Mouse (Mus musculus): ENCODE results near the gene Tep1. TPM values are rescaled to one million over a fixed set of nuclear protein-coding genes. Genes with fewer than 3 reads are reported as not detected.
A peak's percentile ranks its signal among the peaks of the same experiment; 100 is the strongest.

Gene Tep1
- polyA plus RNA-seq, 1 experiment from 2014 or later, result 5.6 TPM

DNA sequence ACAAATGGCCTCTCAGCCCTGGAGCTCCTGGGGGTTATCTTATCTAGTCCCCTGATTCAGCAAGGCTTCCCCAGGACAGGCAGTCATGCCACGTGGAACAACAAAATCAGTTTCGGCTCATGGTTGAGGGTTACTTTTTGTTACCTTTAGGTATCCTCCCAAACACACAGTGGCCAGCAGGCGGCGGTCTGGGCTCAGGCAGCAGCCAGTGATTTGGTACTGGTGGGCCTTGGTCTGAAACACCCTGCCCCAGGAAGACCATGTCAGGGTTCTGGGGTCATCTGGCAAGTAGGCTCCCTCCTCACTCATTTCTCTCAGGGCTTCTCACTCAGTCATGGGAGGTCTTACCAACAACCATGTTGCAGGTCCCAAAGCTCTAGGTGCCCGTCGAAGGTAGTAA lies 33.1 kb downstream of the Tep1 start:
- ATAC-seq (replicated peaks; ENCODE audit: extremely low read depth, insufficient read depth, low FRiP score), result no peak
- no peak overlapping the region for H3K4me3 ChIP-seq (ENCODE audit: low read length)
- H3K4me1 ChIP-seq (ENCODE audit: control insufficient read depth, insufficient read depth, low read length), result no peaks in the 10 kb centered on the region
- H3K36me3 ChIP-seq (ENCODE audit: control insufficient read depth, insufficient read depth), result peaks cover 21% of the 10 kb centered on the region
- H3K4me2 ChIP-seq (ENCODE audit: low read depth, low read length), result no peak overlapping the region
- H3K9ac ChIP-seq (ENCODE audit: low read length), result no peak overlapping the region
- H3K9me3 ChIP-seq (replicated peaks; ENCODE audit: control insufficient read depth, low read length), result no peaks in the 10 kb centered on the region
- H3K27ac ChIP-seq (ENCODE audit: low read length), result no peak overlapping the region
- H3K27me3 ChIP-seq (ENCODE audit: control insufficient read depth, insufficient read depth, low read length), result no peaks in the 10 kb centered on the region
- 58% methylated on average over 6 of the region's 6 CpGs for WGBS

DNA sequence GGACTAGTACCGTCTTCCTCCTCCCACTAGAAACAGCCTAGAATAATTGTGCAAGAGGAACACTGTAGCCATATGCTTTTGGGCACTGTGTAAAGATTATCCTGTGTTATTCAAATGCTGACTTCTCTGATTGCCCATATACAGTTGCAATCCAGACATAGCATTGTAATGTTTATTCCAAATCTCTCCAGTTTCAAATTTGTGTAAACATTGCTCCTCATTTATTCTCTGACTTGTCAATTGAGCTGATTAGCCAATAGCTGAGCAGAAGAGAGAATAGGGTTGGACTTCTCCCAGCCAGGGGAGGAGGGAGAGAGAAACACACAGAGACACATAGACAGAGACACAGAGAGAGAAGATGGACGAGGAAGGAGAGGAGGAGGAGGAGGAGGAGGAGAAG lies 35.9 kb downstream of the Tep1 start:
- H3K36me3 ChIP-seq (ENCODE audit: control insufficient read depth, insufficient read depth), result peaks cover 19% of the 10 kb centered on the region
- no peaks in the 10 kb centered on the region for H3K4me1 ChIP-seq (ENCODE audit: control insufficient read depth, insufficient read depth, low read length)
- WGBS, result 52% methylated on average over 2 of the region's 2 CpGs
- no peaks in the 10 kb centered on the region for H3K9me3 ChIP-seq (replicated peaks; ENCODE audit: control insufficient read depth, low read length)
- no peaks in the 10 kb centered on the region for H3K27me3 ChIP-seq (ENCODE audit: control insufficient read depth, insufficient read depth, low read length)
- no peak overlapping the region for H3K9ac ChIP-seq (ENCODE audit: low read length)
- H3K4me2 ChIP-seq (ENCODE audit: low read depth, low read length), result no peak overlapping the region
- ATAC-seq (replicated peaks; ENCODE audit: extremely low read depth, insufficient read depth, low FRiP score), result no peak
- no peak overlapping the region for H3K4me3 ChIP-seq (ENCODE audit: low read length)
- no peak overlapping the region for H3K27ac ChIP-seq (ENCODE audit: low read length)

DNA sequence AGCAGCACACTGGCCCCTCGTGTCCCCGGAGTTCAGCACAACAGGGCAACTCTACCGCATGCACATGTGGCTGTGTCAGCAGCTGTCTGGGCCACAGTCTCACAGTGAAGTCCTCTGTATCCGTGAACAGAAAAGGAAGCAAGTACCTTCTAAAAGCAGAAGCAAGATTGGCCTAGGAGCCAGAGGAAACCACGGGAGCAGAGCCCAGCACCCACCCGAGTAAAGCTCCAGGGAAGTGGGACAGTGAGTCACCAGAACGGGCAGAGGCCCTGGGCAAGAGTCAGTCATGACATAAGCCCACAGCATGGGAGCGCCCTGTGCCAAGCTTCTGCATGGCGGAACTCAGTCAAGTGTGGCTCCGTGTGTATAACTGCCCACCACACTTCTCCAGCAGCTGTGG lies 36.4 kb downstream of the Tep1 start:
- Histone ChIP-seq H3K4me3 (ENCODE audit: low read length) (no peak overlapping the region), H3K27me3 (ENCODE audit: control insufficient read depth, insufficient read depth, low read length) (no peaks in the 10 kb centered on the region), H3K4me1 (ENCODE audit: control insufficient read depth, insufficient read depth, low read length) (no peaks in the 10 kb centered on the region), H3K27ac (ENCODE audit: low read length) (no peak overlapping the region), H3K36me3 (ENCODE audit: control insufficient read depth, insufficient read depth) (peaks cover 19% of the 10 kb centered on the region), H3K4me2 (ENCODE audit: low read depth, low read length) (no peak overlapping the region), H3K9me3 (replicated peaks; ENCODE audit: control insufficient read depth, low read length) (no peaks in the 10 kb centered on the region), H3K9ac (ENCODE audit: low read length) (no peak overlapping the region)
- no peak for ATAC-seq (replicated peaks; ENCODE audit: extremely low read depth, insufficient read depth, low FRiP score)
- WGBS, result 75% methylated on average over 10 of the region's 10 CpGs

DNA sequence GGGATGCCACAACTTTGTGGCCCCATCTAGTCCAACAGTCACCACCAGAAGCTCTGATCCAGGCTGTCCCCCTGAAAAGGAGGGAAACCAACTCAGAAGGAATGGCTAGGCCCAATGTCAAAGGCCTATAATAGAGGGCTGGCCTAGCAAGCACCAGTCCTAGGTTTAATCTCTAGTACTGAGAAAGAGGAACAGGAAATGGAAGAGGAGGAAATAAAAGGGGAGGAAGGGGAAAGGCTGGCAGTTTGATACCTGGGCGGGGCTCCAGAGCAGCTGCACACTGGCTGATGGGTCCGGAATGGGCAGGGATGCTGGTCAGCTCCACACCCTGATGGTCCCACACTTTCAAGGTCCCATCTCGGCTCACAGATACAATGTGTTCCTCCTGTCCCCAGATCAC lies 40.5 kb downstream of the Tep1 start:
- Histone ChIP-seq H3K4me1 (ENCODE audit: control insufficient read depth, insufficient read depth, low read length) (no peaks in the 10 kb centered on the region), H3K36me3 (ENCODE audit: control insufficient read depth, insufficient read depth) (peaks cover 11% of the 10 kb centered on the region; the same call in 1 of the 2 replicates)
- no peak for ATAC-seq (replicated peaks; ENCODE audit: extremely low read depth, insufficient read depth, low FRiP score)

DNA sequence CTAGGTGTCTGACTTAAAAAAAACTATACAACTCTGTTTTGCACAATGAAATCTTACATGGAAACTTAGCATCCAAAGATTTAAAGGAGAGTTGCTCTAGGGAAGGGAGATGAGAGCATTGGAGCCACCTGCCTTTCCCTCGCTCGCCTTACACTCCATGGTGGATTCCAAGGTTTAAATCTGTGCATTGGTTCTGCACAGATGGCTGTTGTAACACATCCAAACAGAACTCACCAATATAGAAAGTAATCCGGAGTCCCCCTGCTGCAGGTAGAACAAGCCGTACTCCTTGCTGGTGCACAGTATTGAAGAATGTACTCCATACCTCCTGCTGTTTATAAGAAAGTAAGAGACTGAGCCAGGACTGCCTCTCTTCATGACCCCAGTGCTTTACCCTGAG lies 43.8 kb downstream of the Tep1 start:
- ATAC-seq (replicated peaks; ENCODE audit: extremely low read depth, insufficient read depth, low FRiP score), result no peak
- Histone ChIP-seq H3K4me1 (ENCODE audit: control insufficient read depth, insufficient read depth, low read length) (no peaks in the 10 kb centered on the region), H3K4me2 (ENCODE audit: low read depth, low read length) (no peak overlapping the region), H3K27ac (ENCODE audit: low read length) (no peak overlapping the region), H3K36me3 (ENCODE audit: control insufficient read depth, insufficient read depth) (peaks cover 17% of the 10 kb centered on the region), H3K27me3 (ENCODE audit: control insufficient read depth, insufficient read depth, low read length) (no peaks in the 10 kb centered on the region), H3K9me3 (replicated peaks; ENCODE audit: control insufficient read depth, low read length) (no peaks in the 10 kb centered on the region), H3K4me3 (ENCODE audit: low read length) (no peak overlapping the region), H3K9ac (ENCODE audit: low read length) (no peak overlapping the region)
- 86% methylated on average over 4 of the region's 4 CpGs for WGBS

More for the DNA sequence above, 40.5 kb downstream of the Tep1 start:
- Histone ChIP-seq H3K27me3 (ENCODE audit: control insufficient read depth, insufficient read depth, low read length) (no peaks in the 10 kb centered on the region), H3K9me3 (replicated peaks; ENCODE audit: control insufficient read depth, low read length) (no peaks in the 10 kb centered on the region), H3K4me3 (ENCODE audit: low read length) (no peak overlapping the region), H3K27ac (ENCODE audit: low read length) (no peak overlapping the region), H3K4me2 (ENCODE audit: low read depth, low read length) (no peak overlapping the region), H3K9ac (ENCODE audit: low read length) (no peak overlapping the region)
- 80% methylated on average over 3 of the region's 3 CpGs for WGBS

DNA sequence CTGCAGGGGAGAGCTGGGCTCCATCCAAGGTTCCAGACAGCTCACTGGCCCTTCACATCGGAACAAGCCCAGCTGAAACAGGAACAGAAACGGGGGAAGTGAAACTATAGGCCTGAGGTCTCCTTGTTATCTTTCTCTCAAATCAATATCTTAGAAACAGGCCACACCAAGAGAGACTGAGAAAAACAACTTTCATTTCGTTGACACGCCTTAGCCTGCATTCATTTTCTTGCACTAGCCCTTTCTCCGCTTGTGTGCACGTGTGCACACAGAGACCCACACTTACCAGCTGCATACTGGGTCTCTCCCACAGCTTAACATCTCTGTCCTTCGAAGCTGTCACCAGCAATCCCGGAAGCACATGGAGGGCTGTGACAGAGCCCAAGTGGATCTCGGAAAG lies 46.1 kb downstream of the Tep1 start:
- Histone ChIP-seq H3K4me2 (ENCODE audit: low read depth, low read length) (no peak overlapping the region), H3K9me3 (replicated peaks; ENCODE audit: control insufficient read depth, low read length) (no peaks in the 10 kb centered on the region), H3K4me3 (ENCODE audit: low read length) (no peak overlapping the region), H3K27ac (ENCODE audit: low read length) (no peak overlapping the region), H3K36me3 (ENCODE audit: control insufficient read depth, insufficient read depth) (peaks cover 33% of the 10 kb centered on the region), H3K4me1 (ENCODE audit: control insufficient read depth, insufficient read depth, low read length) (no peaks in the 10 kb centered on the region), H3K27me3 (ENCODE audit: control insufficient read depth, insufficient read depth, low read length) (no peaks in the 10 kb centered on the region), H3K9ac (ENCODE audit: low read length) (no peak overlapping the region)
- WGBS, result 85% methylated on average over 9 of the region's 9 CpGs
- ATAC-seq (replicated peaks; ENCODE audit: extremely low read depth, insufficient read depth, low FRiP score), result no peak

DNA sequence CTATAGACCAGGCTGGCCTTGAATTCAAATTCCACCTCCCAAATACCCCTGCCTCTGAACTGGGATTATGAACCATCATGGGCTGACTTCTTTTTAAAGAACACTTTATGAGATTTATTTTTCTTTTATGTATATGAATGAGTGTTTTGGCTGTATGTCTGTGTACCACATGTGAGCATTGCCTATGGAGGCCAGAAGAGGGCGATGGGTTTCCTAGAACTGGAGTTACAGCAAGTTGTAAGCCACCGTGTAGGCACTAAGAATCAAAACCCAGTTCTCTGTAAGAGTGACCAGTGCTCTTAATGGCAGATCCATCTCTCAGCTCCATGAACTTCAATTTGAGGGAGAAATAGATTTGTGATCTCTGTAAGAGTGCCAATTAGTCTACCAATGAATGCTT lies 47.1 kb downstream of the Tep1 start:
- no peaks in the 10 kb centered on the region for H3K9me3 ChIP-seq (replicated peaks; ENCODE audit: control insufficient read depth, low read length)
- no peaks in the 10 kb centered on the region for H3K27me3 ChIP-seq (ENCODE audit: control insufficient read depth, insufficient read depth, low read length)
- no peak overlapping the region for H3K27ac ChIP-seq (ENCODE audit: low read length)
- WGBS, result 78% methylated on average over 2 of the region's 2 CpGs
- H3K4me1 ChIP-seq (ENCODE audit: control insufficient read depth, insufficient read depth, low read length), result no peaks in the 10 kb centered on the region
- peaks cover 37% of the 10 kb centered on the region for H3K36me3 ChIP-seq (ENCODE audit: control insufficient read depth, insufficient read depth)
- H3K4me3 ChIP-seq (ENCODE audit: low read length), result no peak overlapping the region
- no peak overlapping the region for H3K4me2 ChIP-seq (ENCODE audit: low read depth, low read length)
- no peak for ATAC-seq (replicated peaks; ENCODE audit: extremely low read depth, insufficient read depth, low FRiP score)
- no peak overlapping the region for H3K9ac ChIP-seq (ENCODE audit: low read length)

DNA sequence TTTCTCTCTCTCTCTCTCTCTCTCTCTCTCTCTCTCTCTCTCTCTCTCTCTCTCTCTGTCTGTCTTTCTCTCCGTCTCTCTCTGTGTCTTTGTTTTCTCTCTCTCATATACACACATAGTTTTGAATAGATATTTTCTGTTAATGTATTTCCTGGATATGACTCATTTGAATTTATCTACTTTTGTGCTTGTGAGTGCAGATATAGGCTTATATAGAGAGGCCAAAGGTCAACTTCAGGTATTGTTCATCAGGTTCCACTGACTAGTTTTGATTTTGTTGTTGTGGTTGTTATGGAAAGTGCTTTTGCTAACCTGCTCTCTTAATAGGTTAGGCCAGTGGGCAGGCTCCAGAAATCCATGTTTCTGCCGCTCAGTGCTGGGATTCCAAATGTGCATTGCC lies 57.3 kb downstream of the Tep1 start:
- no peak overlapping the region for H3K4me3 ChIP-seq (ENCODE audit: low read length)
- no peaks in the 10 kb centered on the region for H3K27me3 ChIP-seq (ENCODE audit: control insufficient read depth, insufficient read depth, low read length)
- H3K4me2 ChIP-seq (ENCODE audit: low read depth, low read length), result no peak overlapping the region
- H3K9me3 ChIP-seq (replicated peaks; ENCODE audit: control insufficient read depth, low read length), result no peaks in the 10 kb centered on the region
- no peak overlapping the region for H3K27ac ChIP-seq (ENCODE audit: low read length)
- peaks cover 3% of the 10 kb centered on the region for H3K4me1 ChIP-seq (ENCODE audit: control insufficient read depth, insufficient read depth, low read length)
- ATAC-seq (replicated peaks; ENCODE audit: extremely low read depth, insufficient read depth, low FRiP score), result no peak
- 83% methylated on average over 2 of the region's 2 CpGs for WGBS
- H3K9ac ChIP-seq (ENCODE audit: low read length), result no peak overlapping the region
- H3K36me3 ChIP-seq (ENCODE audit: control insufficient read depth, insufficient read depth), result peaks cover 44% of the 10 kb centered on the region

DNA sequence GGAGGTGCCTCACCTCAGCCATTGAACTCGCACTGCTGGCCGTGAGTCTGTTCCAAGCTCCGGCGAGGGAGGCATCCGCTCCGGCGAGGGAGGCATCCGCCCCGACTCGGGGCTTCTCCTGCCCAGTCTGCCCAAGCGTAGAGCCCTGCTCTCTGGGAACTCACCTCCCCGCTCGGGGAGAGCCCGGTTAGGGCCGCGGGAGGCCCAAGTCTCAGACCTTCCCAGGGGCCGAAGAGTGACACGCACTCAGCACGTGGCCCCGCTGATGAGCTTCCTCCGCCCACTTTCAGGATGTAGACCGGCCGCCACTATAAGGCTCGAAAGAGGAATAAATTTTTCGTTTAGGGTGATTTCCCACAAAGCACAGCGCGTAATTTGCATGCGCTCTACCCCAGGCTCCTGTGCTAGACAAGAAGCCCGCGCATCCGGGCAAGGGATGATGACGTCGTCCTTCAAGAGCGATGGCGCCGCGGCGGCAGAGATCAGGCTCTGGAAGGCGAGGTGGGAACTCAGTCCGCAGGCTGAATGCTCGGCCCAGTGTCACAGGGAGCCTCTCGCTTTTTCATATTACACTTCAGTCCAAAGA lies 62.8 kb downstream of the Tep1 start, which contains the start of the genes Ccnb1ip1 and Parp2:
TSS of gene Ccnb1ip1 (minus strand) at position 246 of the 586 bp plus-strand sequence.
TSS of gene Parp2 (plus strand) at position 355 of the 586 bp plus-strand sequence.
- Histone ChIP-seq H3K27ac (ENCODE audit: low read length) (peak within 1 kb of the TSS; percentile 90), H3K9ac (ENCODE audit: low read length) (peak within 1 kb of the TSS; percentile 86), H3K36me3 (ENCODE audit: control insufficient read depth, insufficient read depth) (peaks cover 18% of the 10 kb centered on the region), H3K9me3 (replicated peaks; ENCODE audit: control insufficient read depth, low read length) (no peaks in the 10 kb centered on the region), H3K4me2 (ENCODE audit: low read depth, low read length) (peak within 1 kb of the TSS; percentile 66), H3K4me3 (ENCODE audit: low read length) (peak within 1 kb of the TSS; percentile 78), H3K4me1 (ENCODE audit: control insufficient read depth, insufficient read depth, low read length) (peaks cover 3% of the 10 kb centered on the region), H3K27me3 (ENCODE audit: control insufficient read depth, insufficient read depth, low read length) (no peaks in the 10 kb centered on the region)
- ATAC-seq (replicated peaks; ENCODE audit: extremely low read depth, insufficient read depth, low FRiP score), result peak; percentile 99
- under 1% methylated on average over 42 of the region's 42 CpGs for WGBS
